Mouse (Mus musculus): ENCODE data around the gene Olfr857. TPM values are rescaled to one million over a fixed set of nuclear protein-coding genes. Genes with fewer than 3 reads are reported as not detected.

The Olfr857 gene
- not detected for polyA plus RNA-seq (2017; shearing (Covaris generic))

GRCm38 (mm10) chr9:19709133-19709532 is at the start of gene Olfr857:
Gene Olfr857, plus strand, starts transcription at chr9:19709433.

Other genes with a start within 250 kb of the Olfr857 start
- not detected for gene Olfr850, start 231.2 kb upstream of the Olfr857 start, polyA plus RNA-seq (2017; shearing (Covaris generic))
- gene Olfr851, start 216.1 kb upstream of the Olfr857 start, polyA plus RNA-seq (2017; shearing (Covaris generic)): not detected
- gene Olfr853, start 168.4 kb upstream of the Olfr857 start, polyA plus RNA-seq (2017; shearing (Covaris generic)): not detected
- not detected for gene Olfr854, start 142.1 kb upstream of the Olfr857 start, polyA plus RNA-seq (2017; shearing (Covaris generic))
- gene Olfr855, start 126.8 kb upstream of the Olfr857 start, polyA plus RNA-seq (2017; shearing (Covaris generic)): not detected
- gene Zfp317, start 87.3 kb upstream of the Olfr857 start, polyA plus RNA-seq (2017; shearing (Covaris generic)): 26.6 TPM
- gene Olfr58, start 70.8 kb downstream of the Olfr857 start, polyA plus RNA-seq (2017; shearing (Covaris generic)): not detected
- gene Olfr859, start 95.5 kb downstream of the Olfr857 start, polyA plus RNA-seq (2017; shearing (Covaris generic)): not detected
- 0.40 TPM for gene Olfr860, start 140.3 kb downstream of the Olfr857 start, polyA plus RNA-seq (2017; shearing (Covaris generic))
- not detected for gene Olfr862, start 178.6 kb downstream of the Olfr857 start, polyA plus RNA-seq (2017; shearing (Covaris generic))
- gene Olfr77, start 207.4 kb downstream of the Olfr857 start, polyA plus RNA-seq (2017; shearing (Covaris generic)): 1.3 TPM

All from effector memory CD4-positive, alpha-beta T cell, adult 5 months (primary cell).